Mouse (Mus musculus) gastrocnemius, adult 18-20 months (tissue): ENCODE measurements around the gene Ankrd27. TPM values are rescaled to one million over a fixed set of nuclear protein-coding genes. Genes with fewer than 3 reads are reported as not detected.
"Not testable (repeated sequence)": the region's sequence is repeated elsewhere in the genome, so short reads cannot be mapped to it uniquely, and the experiment has no call there.

Experiments used
- DNase-seq: peaks from one replicate; pipeline ENCODE4 v3.0.0; 2021; ENCODE audit warnings: low spot score
- long read RNA-seq, 2 experiments: library from polyadenylated mRNA; stranded (forward); transcript quantifications; one replicate each; pipeline ENCODE4 v2.0.0; 2021
- total RNA-seq, 2 experiments: library from RNA; stranded (reverse); gene quantifications; 2 replicates each; pipeline ENCODE4 v1.2.3; 2021

The Ankrd27 gene
- 10 to 100 TPM; 12.3 to 15.5 TPM for total RNA-seq
- long read RNA-seq, experiment 1, full-length matches to known transcripts = 14 of 18 reads
- long read RNA-seq, experiment 1, partial matches to known transcripts = 2 of 18 reads
- long read RNA-seq, experiment 1, other reads (novel, unspliced or antisense) = 2 of 18 reads
- long read RNA-seq, experiment 2, full-length matches to known transcripts = 10 of 18 reads
- long read RNA-seq, experiment 2, partial matches to known transcripts = 2 of 18 reads
- long read RNA-seq, experiment 2, other reads (novel, unspliced or antisense) = 6 of 18 reads

DNA sequence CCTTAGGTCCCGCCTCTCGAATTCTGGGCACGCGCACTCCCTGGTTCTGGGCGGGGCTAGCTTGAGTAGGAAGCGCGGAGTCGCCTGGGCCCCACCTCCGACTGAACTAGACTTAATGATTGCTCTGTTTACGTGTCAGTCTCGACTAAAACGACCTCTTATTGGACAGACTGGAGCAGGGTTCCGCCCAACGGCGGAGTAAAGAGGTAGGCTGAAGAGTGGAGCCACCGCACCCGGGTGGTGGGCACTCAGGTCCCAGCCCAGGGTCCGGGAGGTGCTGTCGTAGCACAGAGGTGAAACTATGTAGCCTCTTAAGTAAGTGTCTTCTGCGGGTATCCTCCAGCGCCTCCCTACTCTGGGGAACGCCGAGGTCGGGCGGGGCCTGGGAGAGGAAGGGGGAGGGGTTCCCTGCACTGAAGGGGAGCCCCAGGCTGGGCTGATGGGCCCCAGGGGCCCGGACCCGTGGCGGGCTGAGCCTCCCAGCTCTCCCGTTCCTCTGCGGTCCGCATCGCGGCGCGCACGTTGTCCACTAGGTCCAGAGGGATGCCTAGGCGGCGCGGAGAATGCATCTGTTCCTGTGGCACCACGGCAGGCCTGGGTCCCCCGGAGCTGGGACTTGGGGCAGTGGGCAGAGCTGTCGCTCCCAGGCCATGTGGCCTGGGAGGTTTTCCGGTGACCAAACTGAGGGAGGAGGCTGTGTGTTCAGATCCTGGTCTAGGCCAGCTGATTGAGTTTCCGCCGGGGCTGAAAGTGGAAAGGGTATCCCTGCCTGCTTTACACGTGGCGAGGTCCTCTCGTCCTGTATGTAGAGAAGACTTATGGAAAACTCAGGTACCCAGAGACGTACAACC is at the start of gene Ankrd27:
Gene Ankrd27, plus strand, starts transcription at position 190 of the 851 bp plus-strand sequence.
- peak; percentile 97 for DNase-seq

DNA sequence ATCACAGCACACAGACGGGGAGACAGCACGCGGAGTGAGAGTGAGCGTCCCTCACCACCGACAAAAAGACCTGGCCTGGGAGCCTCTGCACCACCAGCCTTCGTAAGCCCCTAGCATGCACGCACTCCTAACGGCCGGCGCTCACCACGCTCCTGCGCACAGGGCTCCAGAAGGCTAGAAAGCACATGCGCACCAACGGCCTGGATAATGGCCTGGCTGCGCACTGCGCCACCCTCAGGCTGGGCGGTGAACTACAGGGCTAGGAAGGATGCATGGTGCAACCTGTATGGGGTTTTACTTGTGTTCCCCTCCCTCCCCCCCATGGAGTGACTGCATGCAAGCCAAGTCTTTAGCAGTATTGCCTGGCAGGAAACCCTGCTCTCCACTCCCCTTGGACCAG is 48.5 kb upstream of the Ankrd27 start, which contains the start of gene Tdrd12:
Gene Tdrd12, minus strand, starts transcription at position 184 of the 400 bp plus-strand sequence.
- no peak for DNase-seq

DNA sequence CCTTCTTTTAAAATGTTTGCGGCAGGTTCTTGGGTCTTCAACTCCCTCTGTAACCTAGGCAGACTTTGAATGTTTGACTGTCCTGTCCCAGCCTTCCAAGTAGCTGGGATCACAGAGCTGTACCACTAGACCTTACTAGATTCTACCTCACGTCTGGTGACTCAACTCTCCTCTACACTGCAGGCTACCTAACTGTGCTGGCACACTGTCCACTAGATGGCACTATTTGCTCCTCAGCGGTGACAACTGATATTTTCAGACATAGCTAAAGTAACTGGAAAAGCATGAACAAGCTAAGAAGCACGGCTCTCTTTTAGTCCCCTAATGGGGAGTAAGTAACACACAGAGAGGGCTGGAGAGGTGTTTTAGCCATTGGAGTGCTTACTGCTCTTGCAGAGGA is 40.2 kb upstream of the Ankrd27 start:
- DNase-seq = peak; percentile 50

DNA sequence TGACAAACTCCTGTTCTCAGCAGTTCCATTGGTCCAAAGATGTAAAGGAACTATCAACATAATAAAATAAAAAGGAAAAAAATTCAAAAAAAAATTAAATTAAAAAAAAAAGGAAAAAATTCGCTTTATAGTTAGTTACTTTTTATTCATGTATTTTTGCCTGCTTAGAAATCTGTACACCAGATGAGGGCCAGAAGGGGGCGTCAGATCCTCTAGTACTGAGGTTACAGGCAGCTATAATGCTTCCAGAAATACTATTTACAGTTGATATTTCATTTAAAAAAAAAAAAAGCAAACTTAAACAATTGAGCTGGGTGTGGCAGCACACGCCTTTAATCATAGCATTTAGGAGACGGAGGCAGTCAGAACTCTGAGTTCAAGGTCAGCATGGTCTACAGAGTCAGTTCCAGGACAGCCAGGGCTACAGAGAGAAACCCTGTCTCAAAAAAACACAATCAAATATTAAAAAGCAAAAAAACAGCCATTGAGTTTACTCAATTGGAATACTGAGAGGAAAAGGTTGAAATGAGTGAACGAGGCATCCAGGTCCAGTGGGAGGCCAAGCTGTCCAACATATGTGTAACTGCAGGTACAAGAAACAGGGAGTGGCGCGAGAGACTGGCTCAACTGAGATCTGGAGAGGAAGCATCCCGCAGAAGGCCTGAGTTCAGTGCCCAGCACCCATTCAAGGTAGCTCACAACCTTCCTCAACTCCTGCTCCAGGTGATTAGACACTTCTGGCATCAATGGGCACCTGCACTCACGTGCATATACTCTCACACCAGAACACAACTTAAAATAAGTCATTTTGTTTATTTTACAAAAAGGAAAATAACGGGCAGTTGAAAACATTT is 32.1 kb upstream of the Ankrd27 start:
- DNase-seq = no peak

DNA sequence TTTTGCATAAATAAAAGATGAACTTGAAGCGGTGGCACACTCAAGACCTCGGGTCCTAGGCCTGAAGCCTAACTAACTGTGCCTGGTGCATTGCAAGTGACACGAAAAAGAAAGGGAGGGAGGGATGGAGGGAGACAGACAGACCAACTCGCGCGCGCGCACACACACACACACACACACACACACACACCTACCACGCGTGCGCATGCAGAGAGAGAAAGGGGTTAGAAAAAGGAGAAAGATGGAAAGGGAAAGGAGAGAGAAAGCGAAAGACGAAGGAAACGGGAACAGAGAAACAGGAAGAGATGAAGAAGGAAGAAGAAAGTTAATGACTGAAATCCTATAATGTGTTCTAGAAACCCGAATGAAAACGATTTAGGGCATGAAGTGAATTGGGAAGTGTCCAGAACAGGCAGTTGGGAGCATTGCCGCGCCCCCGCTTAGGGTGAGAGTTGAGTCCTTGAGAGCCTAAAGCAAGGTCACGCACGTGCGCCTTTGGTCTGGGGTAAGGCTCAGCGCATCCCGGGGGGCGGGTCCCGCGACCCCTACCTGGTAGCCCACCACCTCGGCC is 31.4 kb upstream of the Ankrd27 start:
- DNase-seq = no peak

DNA sequence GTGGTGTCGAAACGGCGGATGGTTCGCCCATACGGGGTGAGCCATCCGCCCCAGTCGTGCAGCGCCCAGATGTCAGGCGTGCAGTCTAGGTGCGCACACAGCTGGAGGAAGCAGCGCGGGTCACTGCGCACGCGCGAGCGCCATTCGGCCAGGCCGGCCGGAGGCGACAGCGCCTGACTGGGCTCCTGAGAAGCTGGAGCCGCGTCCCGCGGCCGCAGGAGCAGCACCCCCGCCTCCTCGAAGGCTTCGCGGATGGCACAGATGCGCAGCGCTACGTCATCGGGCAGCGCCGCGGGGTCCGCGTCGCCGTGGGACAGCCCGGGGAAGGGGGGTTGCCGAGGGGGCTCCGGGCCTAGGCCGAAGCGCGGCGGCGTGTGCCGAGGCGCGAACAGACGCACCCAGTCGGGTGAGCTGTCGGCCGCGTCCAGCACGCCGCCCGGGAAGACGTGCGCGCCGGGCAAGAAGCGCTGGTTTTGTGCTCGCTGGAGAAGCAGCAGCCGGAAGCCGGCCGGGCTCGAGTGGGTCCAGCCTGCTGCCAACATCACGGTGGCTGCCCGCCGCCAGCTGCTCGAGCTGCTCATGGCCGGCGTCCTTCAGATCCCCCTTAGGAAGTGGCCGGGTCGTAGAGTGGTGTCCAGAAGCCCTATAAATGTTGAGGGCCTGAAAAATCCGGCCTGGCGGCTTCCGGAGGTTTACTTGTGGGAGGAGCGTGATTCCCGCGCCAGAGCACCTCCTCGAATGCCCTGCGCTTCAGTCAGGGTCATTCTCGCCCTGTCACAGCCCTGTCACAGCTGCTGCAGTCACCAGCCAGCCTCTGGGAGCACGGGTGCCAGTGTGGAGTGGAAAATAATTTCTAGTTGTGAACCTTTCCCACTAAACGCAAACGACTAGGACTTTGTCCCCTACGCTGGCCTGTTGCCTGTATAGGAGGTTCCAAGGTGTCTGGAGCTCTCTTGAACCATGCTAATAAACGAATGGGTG is 30.5 kb upstream of the Ankrd27 start:
- peak; percentile 83 for DNase-seq

DNA sequence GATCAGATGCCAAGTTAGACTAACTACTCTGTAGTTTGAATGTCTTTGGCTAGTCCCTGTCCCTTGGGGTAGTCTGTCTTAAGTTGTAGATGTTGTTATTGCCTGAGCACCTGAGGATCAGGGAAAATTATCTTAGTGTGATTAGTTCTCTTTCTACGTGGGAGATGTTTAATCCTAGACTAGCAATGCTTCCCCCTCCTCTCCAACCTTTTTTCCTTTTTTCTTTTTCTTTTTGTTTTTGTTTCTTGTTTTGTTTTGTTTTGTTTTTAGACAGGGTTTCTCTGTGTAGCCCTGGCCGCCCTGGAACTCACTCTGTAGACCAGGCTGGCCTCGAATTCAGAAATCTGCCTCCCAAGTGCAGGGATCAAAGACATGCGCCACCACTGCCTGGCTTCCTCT is 29.8 kb upstream of the Ankrd27 start, which contains the start of gene Nudt19:
Gene Nudt19, minus strand, starts transcription at position 100 of the 399 bp plus-strand sequence.
- no peak for DNase-seq

DNA sequence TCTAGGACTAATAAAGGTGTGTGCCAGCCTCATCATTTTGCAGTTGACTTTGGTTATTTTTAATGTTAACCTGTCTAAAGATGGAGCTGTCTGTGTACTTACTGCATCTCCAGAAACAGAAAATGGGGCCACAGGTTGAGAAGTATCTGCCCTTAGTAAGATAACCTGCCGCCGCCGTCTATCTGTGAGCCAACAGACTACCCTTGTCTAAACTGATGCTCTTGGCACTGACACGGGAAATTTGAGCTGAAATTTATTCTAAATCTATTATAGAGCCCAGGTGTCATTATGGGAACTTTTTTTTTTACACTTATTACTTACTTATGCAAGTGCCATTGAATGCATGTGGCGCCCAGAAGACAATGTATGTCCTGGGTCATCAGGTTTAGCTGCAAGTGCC is 29.1 kb upstream of the Ankrd27 start:
- DNase-seq = no peak

DNA sequence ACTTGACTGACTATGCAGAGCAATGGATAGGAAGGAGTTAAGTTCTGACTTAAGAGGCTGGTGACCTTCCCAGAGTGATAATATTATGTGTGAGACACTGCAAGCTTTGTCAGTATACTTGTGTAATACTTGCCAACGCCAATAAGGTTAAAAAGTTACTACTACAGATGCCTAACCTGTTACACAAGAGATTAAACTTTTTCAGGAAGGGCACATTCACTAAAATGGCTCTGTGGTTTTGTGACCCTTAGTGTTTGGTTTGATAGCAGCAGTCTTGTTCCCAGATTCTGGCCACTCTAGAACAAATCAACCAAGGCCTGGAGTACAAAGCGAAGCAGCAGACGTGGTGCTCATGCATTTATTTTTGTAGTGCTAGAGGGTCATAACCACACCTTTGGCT is 28.5 kb upstream of the Ankrd27 start:
- DNase-seq = no peak

DNA sequence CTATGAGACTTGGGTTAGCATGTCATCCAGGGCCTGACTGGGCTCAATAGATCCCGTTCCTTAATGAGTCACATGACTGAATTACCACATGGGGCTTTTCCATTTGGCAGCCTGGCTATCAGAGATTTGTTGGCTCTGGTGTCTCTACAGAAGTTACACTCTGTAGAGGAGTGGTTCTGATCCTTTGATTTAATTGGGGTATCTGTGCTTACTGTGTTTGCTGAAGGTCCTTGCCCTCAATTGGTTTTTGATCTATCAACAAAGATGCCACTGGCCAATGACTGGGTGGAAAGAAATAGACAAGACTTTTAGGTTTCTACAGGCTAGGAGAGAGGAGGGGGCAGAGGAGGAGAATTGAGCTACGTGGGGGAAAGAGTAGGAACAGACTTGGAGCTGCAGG is 27.4 kb upstream of the Ankrd27 start:
- DNase-seq = no peak

DNA sequence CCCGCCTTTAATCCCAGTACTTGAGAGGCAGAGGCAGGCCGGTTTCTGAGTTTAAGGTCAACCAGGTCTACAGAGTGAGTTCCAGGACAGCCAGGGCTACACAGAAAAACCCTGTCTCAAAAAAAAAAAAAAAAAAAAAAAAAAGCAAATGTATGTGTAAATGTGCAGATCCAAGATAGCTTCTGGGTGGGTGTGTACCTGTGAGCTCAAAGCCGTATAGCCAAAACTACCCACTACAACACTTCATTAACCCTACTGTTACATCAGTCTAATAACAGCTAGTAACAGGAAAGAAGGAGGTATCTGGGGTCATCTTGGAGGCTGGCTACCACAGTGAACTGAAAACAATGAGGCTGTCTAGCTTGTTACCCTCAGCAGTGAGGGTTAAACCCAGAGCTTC is 26.2 kb upstream of the Ankrd27 start:
- DNase-seq = no peak

DNA sequence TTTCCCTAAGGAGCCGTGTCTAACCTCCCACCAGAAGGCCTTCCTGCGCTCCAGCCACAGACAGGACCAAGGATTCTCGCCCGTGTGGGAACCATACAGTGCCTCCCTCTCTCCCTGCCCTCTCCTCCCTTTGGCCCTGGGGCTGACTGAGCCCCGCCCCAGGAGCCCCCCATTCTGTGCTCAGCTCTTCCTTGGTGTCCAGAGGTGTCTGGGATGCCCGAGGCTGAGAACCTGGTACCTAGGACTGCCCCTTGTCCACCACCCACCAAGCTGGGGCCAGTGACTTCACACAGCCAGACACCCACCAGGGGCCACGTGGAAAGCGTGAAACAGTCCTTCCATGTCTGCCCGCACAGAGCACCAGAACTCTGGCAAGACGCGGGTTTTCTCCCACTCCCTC is 23.0 kb upstream of the Ankrd27 start:
- DNase-seq = no peak

DNA sequence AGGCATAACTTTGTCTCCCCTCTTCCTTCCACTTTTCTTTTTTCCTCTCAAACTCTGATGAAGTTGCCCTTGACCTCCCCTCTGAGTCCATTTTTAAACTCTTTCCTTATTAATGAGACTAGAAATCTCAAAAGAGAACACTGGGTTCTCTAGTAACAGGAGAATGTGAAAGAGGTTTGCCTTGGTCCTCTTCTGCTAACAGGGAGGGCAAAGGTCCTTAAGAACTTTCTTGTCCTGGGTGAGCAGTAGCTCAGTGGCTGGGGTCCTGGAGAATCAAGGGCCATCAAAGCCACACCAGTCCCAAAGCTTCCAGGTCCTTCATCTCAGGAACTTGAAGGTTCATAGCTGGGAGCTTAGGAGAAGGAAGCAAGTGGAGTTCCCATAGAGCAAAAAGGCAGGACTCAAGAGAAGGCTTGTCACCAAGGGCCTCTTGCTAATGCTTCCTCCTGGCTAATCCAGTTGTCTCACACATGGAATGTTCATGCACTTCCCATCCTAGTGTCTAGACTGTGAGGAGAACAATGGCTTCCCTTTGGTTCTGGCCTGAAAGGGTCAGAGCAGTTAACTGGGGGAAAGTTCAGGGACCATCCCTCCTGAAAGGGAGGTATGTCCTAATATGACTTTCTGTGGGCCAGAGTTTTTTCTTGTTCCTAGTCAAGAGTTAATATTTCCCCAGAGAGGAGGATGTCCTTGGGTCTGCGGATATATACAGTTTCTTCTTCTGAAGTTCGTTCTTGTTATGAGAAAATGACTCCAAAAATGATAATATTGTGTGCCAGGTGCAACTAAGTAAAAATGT is 21.8 kb upstream of the Ankrd27 start:
- DNase-seq = no peak

DNA sequence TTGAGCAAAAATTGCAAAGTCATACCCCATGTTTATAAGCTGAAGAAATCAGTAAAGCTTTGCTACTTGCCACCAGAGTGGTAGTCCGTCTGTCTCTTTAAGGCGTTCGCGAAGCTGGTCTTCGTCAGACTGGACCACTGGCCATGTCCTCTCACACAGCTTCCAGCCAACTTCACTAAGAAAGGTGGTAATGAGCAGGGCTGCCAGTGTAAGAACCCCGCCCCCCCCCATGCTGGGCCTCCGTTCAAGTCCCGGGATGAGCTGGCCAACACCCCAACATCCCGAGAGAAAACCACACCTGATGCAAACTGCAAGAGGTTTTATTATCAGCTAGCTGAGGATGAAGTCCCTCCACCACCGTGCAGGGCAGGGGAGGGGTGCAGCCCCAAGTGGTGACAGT is 21.2 kb upstream of the Ankrd27 start:
- DNase-seq = not testable (repeated sequence)

DNA sequence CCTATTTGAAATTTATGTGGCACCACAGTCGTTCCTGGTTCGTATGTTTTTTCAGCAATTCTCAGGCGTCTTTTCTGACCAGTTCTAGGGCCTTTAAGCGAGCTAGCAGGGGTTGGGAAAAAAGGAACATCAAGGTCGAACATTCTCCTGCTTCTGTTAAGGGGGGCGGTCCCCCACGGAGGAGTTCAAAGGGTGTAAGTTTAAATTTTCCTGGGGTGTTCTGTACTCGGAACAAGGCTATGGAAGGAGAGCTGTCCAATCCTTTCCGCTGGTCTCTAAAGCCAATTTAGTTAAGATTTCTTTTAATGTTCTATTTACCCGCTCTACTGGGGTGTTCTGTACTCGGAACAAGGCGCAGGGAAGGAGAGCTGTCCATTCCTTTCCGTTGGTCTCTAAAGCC is 20.1 kb upstream of the Ankrd27 start:
- DNase-seq = not testable (repeated sequence)

DNA sequence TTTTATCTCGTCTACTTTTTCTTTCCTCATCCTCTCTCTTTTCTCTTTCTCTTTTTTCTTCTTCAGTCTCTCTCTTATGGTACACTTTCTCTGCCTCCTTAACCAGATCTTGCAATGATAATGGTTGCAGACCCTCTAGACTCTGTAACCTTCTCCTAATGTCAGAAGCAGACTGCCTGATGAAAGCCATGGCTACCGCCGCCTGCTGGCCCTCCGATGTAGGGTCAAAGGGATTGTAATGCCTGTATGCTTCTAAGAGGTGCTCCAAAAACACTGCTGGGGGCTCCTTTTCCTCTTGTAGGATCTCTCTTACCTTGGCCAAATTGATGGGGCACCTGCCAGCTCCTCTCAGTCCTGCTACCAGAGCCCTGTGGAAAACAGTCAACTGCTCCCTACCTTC is 16.3 kb upstream of the Ankrd27 start:
- not testable (repeated sequence) for DNase-seq

DNA sequence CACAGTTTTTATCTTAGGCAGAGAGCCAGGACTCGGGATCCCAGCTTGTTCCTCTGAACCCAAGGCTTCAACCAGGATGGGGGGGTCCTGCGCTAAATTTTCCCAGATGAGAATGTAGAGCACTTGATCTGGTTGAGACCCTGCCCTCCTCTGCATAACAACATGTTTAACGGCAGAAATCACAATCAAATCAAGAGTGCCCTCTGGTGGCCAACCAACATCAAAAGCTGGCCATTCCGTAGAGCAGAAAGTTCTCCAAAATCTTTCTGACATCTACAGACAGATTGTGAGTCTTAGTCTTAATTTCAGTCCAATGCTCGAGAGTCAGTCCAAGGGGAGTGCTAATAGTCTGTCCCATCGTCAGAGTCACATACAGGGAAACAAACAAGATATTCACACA is 15.2 kb upstream of the Ankrd27 start:
- DNase-seq = not testable (repeated sequence)

DNA sequence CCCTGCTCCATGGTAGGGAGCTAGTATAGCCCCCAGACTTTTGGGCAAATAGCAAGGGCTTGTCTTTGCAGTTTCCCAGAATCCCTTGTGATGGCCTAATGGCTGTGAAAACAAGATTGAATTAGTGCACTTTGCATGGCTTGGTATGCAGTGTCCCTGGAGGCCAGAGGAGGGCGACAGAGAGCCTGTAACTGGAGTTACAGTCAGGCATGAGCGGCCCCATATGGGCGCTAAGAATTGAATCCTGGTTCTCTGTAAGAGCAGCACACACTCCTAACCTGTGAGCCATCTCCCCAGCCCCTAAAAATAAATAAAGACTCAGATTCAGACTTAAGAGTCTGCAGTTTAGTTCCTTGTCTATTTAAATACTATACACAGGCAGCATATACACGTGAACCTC is 6.2 kb upstream of the Ankrd27 start:
- peak; percentile 20 for DNase-seq

DNA sequence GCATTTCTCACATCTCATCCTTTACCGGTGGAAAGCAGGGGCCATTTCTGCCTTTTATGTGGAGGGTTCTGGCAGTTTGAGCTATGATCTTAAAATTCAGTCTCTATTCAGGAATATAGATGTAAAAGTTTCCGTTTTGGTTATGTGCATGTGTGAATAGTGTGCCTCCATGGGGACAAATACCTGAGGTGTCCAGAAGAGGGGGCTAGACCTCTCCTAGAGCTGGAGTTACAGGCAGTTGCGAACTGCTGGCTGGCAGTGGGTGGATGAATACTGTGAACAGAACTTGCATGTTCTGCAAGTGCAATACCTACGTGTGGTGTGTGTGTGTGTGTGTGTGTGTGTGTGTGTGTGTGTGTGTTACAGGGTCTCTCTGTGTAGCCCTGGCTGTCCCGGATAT is 3.3 kb upstream of the Ankrd27 start:
- no peak for DNase-seq
